Comparison of ENCODE assay signal across 11 mouse cellular contexts in the genomic region with DNA sequence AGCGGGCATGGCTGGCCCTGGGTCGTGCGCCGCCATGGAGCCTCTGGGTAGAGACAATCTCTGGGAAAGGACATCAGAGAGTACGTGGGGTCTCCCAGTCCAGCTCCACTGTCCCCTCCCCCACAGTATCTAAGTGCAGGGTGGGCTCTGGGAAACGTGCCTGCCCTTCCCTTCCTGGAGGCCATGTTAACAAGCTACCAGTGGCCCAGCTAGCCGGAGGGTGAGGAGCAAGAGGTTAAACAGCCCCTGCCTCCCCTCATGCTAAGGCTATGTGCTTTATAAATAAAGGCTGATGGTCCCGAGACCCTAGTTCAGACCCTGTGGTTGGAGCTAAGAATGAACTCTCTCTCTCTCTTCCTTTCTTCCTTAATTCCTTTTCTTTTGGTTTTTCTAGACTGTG. TPM values are rescaled to one million over a fixed set of nuclear protein-coding genes. Genes with fewer than 3 reads are reported as not detected.
DNase-seq lines count a peak whose midpoint lies in the region; ATAC-seq and TF ChIP-seq lines count a peak whose summit lies in the region.
"Had no signal": no experiment of that assay in that cellular context is flagged by ENCODE, and none has a peak within 500 bp of the region (broad histone marks: within the 10 kb centered on the region; RNA-seq: fewer than 3 reads in every experiment).

No protein-coding gene starts in this region.

- peaks cover 75% of the 10 kb centered on the region for H3K27me3 ChIP-seq in hindbrain, embryonic 11.5 days (ENCODE audit: control insufficient read depth, insufficient read depth, low read length)
- peaks cover 81% of the 10 kb centered on the region for H3K27me3 ChIP-seq in hindbrain, embryonic 12.5 days
- H3K27me3 ChIP-seq in testis, adult 2 months (ENCODE audit: control insufficient read depth, insufficient read depth, low read length), result no peaks in the 10 kb centered on the region
- H3K27me3 ChIP-seq in intestine, embryonic 15.5 days (replicated peaks), result peaks cover 66% of the 10 kb centered on the region
- peaks cover 78% of the 10 kb centered on the region for H3K27me3 ChIP-seq in stomach, embryonic 15.5 days (replicated peaks)

- H3K4me3 ChIP-seq in hindbrain, embryonic 11.5 days (ENCODE audit: low read depth, low read length), result 0 out of 2 replicates have a peak overlapping the region, but pooled peaks have one; percentile 2
- H3K4me3 ChIP-seq in hindbrain, embryonic 12.5 days, result no peak overlapping the region
- peak overlapping the region; percentile 63 for H3K4me3 ChIP-seq in testis, adult 2 months (ENCODE audit: control insufficient read depth, low read depth, low read length)
- H3K4me3 ChIP-seq in intestine, embryonic 15.5 days (replicated peaks), result peak overlapping the region; percentile 41
- H3K4me3 ChIP-seq in stomach, embryonic 15.5 days (replicated peaks), result peak overlapping the region; percentile 17; the same call in 1 of the 2 replicates
- H3K4me3 ChIP-seq: forebrain, embryonic 12.5 days had no signal

- H3K9ac ChIP-seq in hindbrain, embryonic 11.5 days (ENCODE audit: low read depth, low read length), result no peak overlapping the region
- H3K9ac ChIP-seq in hindbrain, embryonic 12.5 days, result no peak overlapping the region
- peak overlapping the region; percentile 42 for H3K9ac ChIP-seq in intestine, embryonic 15.5 days
- H3K9ac ChIP-seq in stomach, embryonic 15.5 days, result no peak overlapping the region
- H3K9ac ChIP-seq: forebrain, embryonic 12.5 days had no signal

- no peak for DNase-seq in hindbrain, embryonic 11.5 days (ENCODE audit: low spot score)
- DNase-seq in testis, postnatal 14 days (ENCODE audit: low spot score), result no peak
- no peak for DNase-seq in cerebellum, adult 9-11 months
- DNase-seq in B cell, adult 2 months, result no peak
- DNase-seq: gastrocnemius, postnatal 25 days had no signal

- H3K4me2 ChIP-seq in hindbrain, embryonic 11.5 days (replicated peaks; ENCODE audit: low read depth, low read length), result no peak overlapping the region
- no peak overlapping the region for H3K4me2 ChIP-seq in hindbrain, embryonic 12.5 days (replicated peaks)
- peak overlapping the region; percentile 56 for H3K4me2 ChIP-seq in intestine, embryonic 15.5 days (replicated peaks)
- H3K4me2 ChIP-seq in stomach, embryonic 15.5 days, result peak overlapping the region; percentile 38
- H3K4me2 ChIP-seq: forebrain, embryonic 12.5 days had no signal

- no peak for ATAC-seq in hindbrain, embryonic 11.5 days (ENCODE audit: low FRiP score)
- no peak for ATAC-seq in hindbrain, embryonic 12.5 days (ENCODE audit: low FRiP score)
- ATAC-seq in intestine, embryonic 15.5 days, result no peak
- no peak for ATAC-seq in stomach, embryonic 15.5 days (ENCODE audit: insufficient read depth, low FRiP score, low read depth)
- ATAC-seq: midbrain, embryonic 16.5 days had no signal

- TF ChIP-seq CTCF in testis, adult 2 months (IDR thresholded peaks at IDR 0.05; ENCODE audit: control insufficient read depth, insufficient read depth, insufficient replicate concordance, low read depth, low read length), result no peak

- 27% methylated on average over 8 of the region's 8 CpGs for WGBS in hindbrain, embryonic 11.5 days
- 24% methylated on average over 8 of the region's 8 CpGs for WGBS in hindbrain, embryonic 12.5 days
- 19% methylated on average over 8 of the region's 8 CpGs for WGBS in intestine, embryonic 15.5 days
- 17% methylated on average over 8 of the region's 8 CpGs for WGBS in stomach, embryonic 15.5 days

- no peaks in the 10 kb centered on the region for H3K36me3 ChIP-seq in hindbrain, embryonic 11.5 days (ENCODE audit: control insufficient read depth, insufficient read depth, low read length)
- no peaks in the 10 kb centered on the region for H3K36me3 ChIP-seq in hindbrain, embryonic 12.5 days
- H3K36me3 ChIP-seq in testis, adult 2 months (ENCODE audit: control insufficient read depth, insufficient read depth, low read length), result no peaks in the 10 kb centered on the region
- 0 out of 2 replicates have a peak, but pooled peaks cover 3% of the 10 kb centered on the region for H3K36me3 ChIP-seq in intestine, embryonic 15.5 days
- H3K36me3 ChIP-seq in stomach, embryonic 15.5 days, result no peaks in the 10 kb centered on the region
- H3K36me3 ChIP-seq: forebrain, embryonic 12.5 days had no signal

- peaks cover 15% of the 10 kb centered on the region for H3K4me1 ChIP-seq in hindbrain, embryonic 11.5 days (replicated peaks; ENCODE audit: control insufficient read depth, insufficient read depth, low read length)
- H3K4me1 ChIP-seq in hindbrain, embryonic 12.5 days, result peaks cover 23% of the 10 kb centered on the region
- peaks cover 27% of the 10 kb centered on the region for H3K4me1 ChIP-seq in testis, adult 2 months (ENCODE audit: control insufficient read depth, insufficient read depth, low read length)
- H3K4me1 ChIP-seq in intestine, embryonic 15.5 days (replicated peaks), result peaks cover 33% of the 10 kb centered on the region
- peaks cover 36% of the 10 kb centered on the region for H3K4me1 ChIP-seq in stomach, embryonic 15.5 days

- no peaks in the 10 kb centered on the region for H3K9me3 ChIP-seq in hindbrain, embryonic 11.5 days (ENCODE audit: control insufficient read depth, low read length)
- no peaks in the 10 kb centered on the region for H3K9me3 ChIP-seq in hindbrain, embryonic 12.5 days (replicated peaks)
- H3K9me3 ChIP-seq in intestine, embryonic 15.5 days, result no peaks in the 10 kb centered on the region
- H3K9me3 ChIP-seq in stomach, embryonic 15.5 days, result no peaks in the 10 kb centered on the region
- H3K9me3 ChIP-seq: forebrain, embryonic 12.5 days had no signal

- TF ChIP-seq POLR2A in testis, adult 2 months (IDR thresholded peaks at IDR 0.05; ENCODE audit: control insufficient read depth, low read depth, low read length), result no peak

- H3K27ac ChIP-seq in hindbrain, embryonic 11.5 days (ENCODE audit: low read depth, low read length), result no peak overlapping the region
- no peak overlapping the region for H3K27ac ChIP-seq in hindbrain, embryonic 12.5 days
- H3K27ac ChIP-seq in testis, adult 2 months (ENCODE audit: control insufficient read depth, insufficient read depth, low read depth, low read length), result no peak overlapping the region
- H3K27ac ChIP-seq in intestine, embryonic 15.5 days, result no peak overlapping the region
- no peak overlapping the region for H3K27ac ChIP-seq in stomach, embryonic 15.5 days
- H3K27ac ChIP-seq: forebrain, embryonic 12.5 days had no signal

RNA-seq across cellular contexts. Expression of gene Amn, which starts 1.1 kb away (rescaled TPM):
- polyA plus RNA-seq in hindbrain, embryonic 11.5 days (2014; fragmentation: Nextera tagmentation; extraction: Ambion mirVana), result 0.76 TPM in 1 of 2 replicates, not detected in the other
- polyA plus RNA-seq in hindbrain, embryonic 12.5 days (2016; fragmentation: Nextera tagmentation; extraction: Ambion mirVana), result 0.69 and 1.0 TPM in 2 replicates
- polyA plus RNA-seq in testis, adult 2 months (2012; rRNA removed), result 14.4 and 17.1 TPM in 2 replicates
- polyA plus RNA-seq in intestine, embryonic 15.5 days (2015; fragmentation: Nextera tagmentation; extraction: Ambion mirVana), result 127 and 149 TPM in 2 replicates
- 21.1 and 25.3 TPM in 2 replicates for polyA plus RNA-seq in stomach, embryonic 15.5 days (2015; fragmentation: Nextera tagmentation; extraction: Ambion mirVana)

Comparison
In these comparisons a context has a peak if more than half of its experiments do, and no peak if none do; other contexts are left out.
1. H3K4me2 ChIP-seq: peak in intestine, embryonic 15.5 days (single experiment) and stomach, embryonic 15.5 days (single experiment); none in hindbrain, embryonic 11.5 days (single experiment) and hindbrain, embryonic 12.5 days (single experiment).